Mouse (Mus musculus) heart, adult 2 months (tissue): ENCODE measurements at regions not wholly inside any gene's neighbourhood (a gene's known extent, or its start where the extent isn't known, plus 50 kb on each side); places are given as distances from the start of the nearest gene placed in this dataset.

Experiments
- CTCF ChIP-seq: fragments of 200-600 bp; IDR thresholded peaks from 2 replicates; pipeline ENCODE4 v1.8.1; 2022; ENCODE audit warnings: antibody characterized with exemption, mild to moderate bottlenecking, moderate library complexity
- EP300 ChIP-seq: fragments of 200-500 bp; IDR thresholded peaks from 2 replicates; pipeline ENCODE4 v1.6.1; 2011; ENCODE audit warnings: low read depth, low read length, control low read depth; ENCODE audit not compliant: insufficient read depth

- TF ChIP-seq CTCF = no peak
- no peak for TF ChIP-seq EP300
Observed at GRCm38 (mm10) chr1:50637992-50638391, 262.5 kb upstream of the Tmeff2 start.
